Mouse (Mus musculus): ENCODE measurements around the gene Gtf3c5.

DNA sequence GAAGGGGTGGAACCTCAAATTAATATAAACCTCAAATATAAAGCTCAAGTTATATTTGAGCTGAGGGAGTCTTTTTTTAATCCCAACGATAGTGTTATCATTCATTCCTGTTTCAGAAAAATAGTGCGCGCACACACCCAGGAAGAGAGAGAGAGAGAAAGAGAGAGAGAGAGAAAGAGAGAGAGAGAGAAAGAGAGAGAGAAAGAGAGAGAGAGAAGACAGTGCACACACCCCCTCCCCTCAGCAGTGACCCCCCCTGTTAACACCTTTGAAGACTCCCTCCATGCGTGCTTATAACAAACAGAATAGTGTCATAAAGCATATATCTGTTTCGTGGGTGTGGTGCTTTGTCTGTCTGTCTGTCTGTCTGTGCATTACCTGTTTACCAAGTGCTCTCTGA is 20.0 kb upstream of the Gtf3c5 start:
- no peak for TF ChIP-seq CTCF (IDR thresholded peaks at IDR 0.05; ENCODE audit: borderline replicate concordance, extremely low read depth, insufficient read depth, insufficient read length)
- TF ChIP-seq POLR2A (IDR thresholded peaks at IDR 0.05; ENCODE audit: borderline replicate concordance, extremely low read depth, insufficient read depth, insufficient read length, poor library complexity, severe bottlenecking) = no peak
